Mouse (Mus musculus) small intestine, adult 2 months (tissue): ENCODE measurements around the gene Slc8a1.

Experiments used
- CTCF ChIP-seq: fragments of 200-500 bp; IDR thresholded peaks from 2 replicates; pipeline ENCODE4 v1.5.1; 2012; ENCODE audit warnings: low read depth, mild to moderate bottlenecking, control low read depth, inconsistent platforms, low read length, moderate library complexity, mixed read lengths; ENCODE audit not compliant: insufficient replicate concordance, insufficient read length; ENCODE audit errors: extremely low read depth
- POLR2A ChIP-seq: fragments of 200-500 bp; IDR thresholded peaks from 2 replicates; pipeline ENCODE4 v1.6.1; 2012; ENCODE audit warnings: low read depth, mild to moderate bottlenecking, control low read depth, inconsistent platforms, low read length, moderate library complexity

DNA sequence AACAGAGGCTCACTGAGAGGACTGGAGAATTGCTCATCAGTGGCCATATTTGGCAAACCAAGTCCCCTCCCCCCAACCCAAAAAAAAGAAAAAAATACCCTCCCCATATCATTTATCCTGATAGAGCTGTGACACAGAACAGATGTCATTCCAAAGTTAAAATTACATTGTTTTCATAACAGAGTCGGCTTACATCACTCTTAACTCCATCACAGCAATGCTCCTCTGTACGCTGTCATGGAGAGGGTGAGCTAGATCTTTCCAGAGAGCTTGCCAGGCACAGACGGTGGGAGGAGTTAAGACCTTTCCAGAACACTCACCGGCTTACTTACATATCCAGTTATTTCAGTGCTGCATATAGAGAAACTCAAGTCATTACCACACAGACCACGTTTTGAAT lies 269.2 kb downstream of the Slc8a1 start:
- TF ChIP-seq CTCF (no peak), POLR2A (no peak)
